Mouse (Mus musculus) frontal cortex, adult (tissue): Measurements from ENCODE around the gene Ttyh3.

Source experiments
- ATAC-seq: cut with Nextera tagmentation; 2 replicates; pipeline ENCODE4 v1.9.2; 2017; ENCODE audit warnings: mild to moderate bottlenecking, moderate library complexity, mixed read lengths; ENCODE audit not compliant: low TSS enrichment

Ttyh3 gene

GRCm38 (mm10) chr5:140609511-140610272 is 39.1 kb downstream of the Ttyh3 start:
- ATAC-seq, result no peak

DNA sequence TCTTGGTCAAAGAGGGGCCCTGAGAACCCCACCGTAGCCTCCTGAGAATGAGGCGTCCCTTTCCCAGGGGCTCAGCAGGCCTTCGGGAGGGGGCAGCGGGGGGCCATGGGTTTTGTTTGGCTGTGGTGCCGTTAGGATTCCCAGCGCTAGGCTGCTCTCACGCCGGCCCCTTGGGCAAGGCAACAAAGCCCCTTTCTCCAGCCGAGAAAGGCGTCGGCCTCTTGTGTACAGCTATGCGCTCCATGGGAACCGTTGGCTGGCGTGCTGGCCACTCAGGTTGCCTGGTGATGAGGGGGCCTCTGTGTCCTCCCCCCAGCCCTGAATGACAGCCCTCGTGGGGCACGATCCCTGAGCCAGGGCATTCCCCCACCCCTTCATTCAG is 40.2 kb downstream of the Ttyh3 start:
- ATAC-seq, result no peak

- ATAC-seq, result no peak
Observed at GRCm38 (mm10) chr5:140607836-140608633, 40.8 kb downstream of the Ttyh3 start.

GRCm38 (mm10) chr5:140607001-140607835 is 41.6 kb downstream of the Ttyh3 start, which contains the start of gene Lfng:
Gene Lfng (plus strand): TSS chr5:140607320.
- 0 out of 2 replicates have a peak, but pooled peaks have one; percentile 7 for ATAC-seq

DNA sequence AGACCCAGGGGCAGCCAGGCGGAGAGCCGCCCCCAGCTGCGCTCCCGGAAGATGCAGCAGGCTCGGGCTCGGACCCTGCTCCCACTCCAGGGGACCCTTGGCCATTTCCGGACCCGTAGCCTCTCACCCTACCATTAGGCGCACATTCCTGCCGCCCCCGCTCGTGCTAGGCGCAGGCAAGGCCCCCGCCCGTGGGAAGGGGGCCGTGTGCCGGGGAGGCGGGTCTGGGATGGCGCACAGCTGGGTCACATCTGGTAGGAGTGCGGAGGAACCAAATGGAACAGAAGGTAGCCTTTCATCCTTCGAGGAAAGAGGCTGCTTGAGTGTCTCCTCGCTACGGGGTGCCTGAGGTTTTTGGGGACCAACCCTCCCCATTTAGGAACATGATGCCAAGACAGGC is 42.4 kb downstream of the Ttyh3 start:
- ATAC-seq, result no peak

DNA sequence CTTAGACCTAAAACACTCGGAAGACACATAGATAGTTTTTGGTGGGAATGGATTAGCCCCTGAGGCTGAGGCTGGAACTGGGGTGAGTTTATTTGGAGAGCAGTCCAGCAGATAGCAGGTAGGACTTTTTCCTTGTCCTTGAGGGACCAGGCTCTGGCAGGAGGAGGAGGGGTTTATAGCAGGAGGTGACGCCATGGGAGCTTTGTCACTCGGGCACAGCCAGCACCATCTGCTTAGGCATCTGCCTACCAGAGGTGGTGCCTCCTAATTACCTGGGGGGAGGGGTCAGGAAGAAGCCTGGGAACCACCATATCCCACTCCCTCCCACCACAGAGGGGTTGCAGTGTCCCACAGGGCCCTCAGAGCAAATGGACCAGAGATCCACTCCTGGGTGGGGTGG is 43.6 kb downstream of the Ttyh3 start:
- ATAC-seq, result no peak

- ATAC-seq, result no peak
Observed at GRCm38 (mm10) chr5:140604386-140604785, 44.4 kb downstream of the Ttyh3 start.

DNA sequence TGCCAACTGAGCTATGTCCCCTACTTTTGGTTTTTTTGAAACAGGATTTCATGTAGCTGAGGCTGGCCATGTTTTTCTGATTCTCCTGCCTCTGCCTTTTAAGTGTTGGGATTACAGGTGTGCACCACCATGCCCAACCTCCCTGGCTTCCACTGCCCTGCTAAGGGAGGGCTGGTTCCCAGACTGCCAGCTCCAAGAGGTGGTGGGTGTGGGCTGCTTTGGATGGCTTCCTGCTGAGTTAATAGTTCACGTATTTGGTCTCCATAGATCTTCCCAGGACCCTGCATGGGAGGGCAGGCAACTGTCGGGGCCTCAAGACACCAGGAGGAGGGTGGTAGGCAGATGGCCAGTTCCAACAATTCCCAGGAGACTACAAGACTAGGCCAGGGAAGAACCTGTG is 46.3 kb downstream of the Ttyh3 start:
- no peak for ATAC-seq

GRCm38 (mm10) chr5:140601712-140602111 is 47.1 kb downstream of the Ttyh3 start:
- ATAC-seq, result no peak

GRCm38 (mm10) chr5:140599939-140600338 is 48.9 kb downstream of the Ttyh3 start:
- ATAC-seq, result no peak

DNA sequence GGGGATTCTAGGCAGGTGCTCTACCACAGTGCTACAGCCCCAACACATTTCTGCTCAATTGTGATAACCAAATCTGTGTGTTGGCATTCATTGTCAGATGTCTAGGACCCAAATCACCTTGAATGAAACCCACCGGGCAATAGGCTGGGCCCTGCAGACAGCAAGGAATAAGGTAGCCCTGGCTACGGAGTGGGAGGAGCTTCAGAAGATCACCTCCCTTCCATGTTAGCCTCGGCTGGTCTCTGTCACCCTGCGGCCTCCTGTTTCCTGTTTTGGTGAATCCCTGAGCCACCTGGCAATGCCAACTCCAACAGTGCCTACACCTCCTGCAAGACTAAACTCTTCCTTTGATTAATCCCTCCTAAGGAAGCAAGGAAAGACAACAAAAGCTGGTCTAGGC is 51.0 kb downstream of the Ttyh3 start:
- no peak for ATAC-seq

DNA sequence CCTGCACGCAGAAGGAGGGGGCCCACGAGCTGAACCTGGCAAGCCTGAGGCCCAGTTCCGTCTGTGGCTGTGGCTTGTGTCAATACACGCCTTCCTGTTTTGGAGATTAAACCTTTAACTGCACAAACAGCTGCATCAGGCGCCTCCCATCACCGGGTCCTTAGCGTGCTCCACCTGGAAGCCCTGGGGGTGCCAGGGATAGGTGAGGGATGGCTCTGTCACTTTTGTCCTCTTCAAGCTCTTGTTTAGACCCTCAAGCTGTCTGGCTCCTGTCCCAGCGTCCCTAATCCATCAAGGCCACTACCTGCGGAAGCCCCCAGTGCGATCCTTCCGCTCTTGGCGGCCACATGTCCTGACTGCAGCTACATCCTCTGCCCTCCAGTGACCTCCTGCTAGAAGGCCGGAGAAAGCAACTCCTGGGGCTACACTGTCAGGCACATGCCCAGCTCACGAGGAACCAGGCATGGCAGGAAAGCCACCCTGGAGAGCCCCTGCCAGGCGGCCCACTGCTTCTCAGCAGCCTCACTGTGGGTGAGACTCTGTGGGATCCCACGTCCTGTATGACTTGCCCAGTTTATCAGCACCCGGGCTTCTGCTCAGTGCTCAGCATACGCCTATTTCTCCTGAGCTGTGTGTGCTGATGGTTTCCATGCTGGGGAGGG is 51.8 kb downstream of the Ttyh3 start:
- peak; percentile 27; the same call in 1 of the 2 replicates for ATAC-seq

DNA sequence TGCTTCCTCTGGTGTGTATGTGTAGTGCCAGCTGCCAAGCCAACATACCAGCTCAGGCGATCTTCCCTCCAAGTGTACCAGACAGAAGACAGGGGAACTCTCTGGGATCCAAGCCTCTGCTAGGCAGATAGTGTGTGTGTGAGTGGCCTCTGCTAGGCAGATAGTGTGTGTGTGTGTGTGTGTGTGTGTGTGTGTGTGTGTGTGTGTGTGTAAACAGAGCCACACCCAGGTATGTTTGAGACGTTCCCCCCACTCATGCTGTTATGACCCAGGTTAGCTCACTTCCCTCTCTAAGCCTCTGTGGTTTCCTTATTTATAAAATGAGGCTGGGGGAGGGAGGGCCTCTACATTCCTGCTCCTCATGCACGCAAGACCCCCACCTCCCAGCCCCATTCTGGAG is 52.4 kb downstream of the Ttyh3 start:
- ATAC-seq, result no peak

DNA sequence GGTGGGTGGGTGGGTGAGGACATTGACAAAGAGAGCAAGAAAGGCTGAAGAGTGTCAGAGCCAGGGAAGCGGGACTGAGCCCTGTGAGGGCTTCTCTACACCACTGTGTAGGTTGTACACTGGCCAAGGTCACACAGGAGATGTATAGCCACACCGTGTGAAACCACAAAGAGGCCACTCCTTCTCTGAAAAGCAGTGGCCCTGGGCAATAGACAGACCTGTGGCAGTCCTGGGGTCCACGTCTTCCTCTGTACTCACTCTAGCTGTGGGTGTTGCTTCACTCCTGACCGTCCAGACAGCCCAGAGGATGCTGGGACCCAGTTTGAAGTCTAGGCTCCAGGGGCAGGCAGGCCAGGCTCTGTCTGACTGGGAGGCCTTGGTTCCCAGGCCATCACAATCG is 54.0 kb downstream of the Ttyh3 start:
- ATAC-seq, result no peak

DNA sequence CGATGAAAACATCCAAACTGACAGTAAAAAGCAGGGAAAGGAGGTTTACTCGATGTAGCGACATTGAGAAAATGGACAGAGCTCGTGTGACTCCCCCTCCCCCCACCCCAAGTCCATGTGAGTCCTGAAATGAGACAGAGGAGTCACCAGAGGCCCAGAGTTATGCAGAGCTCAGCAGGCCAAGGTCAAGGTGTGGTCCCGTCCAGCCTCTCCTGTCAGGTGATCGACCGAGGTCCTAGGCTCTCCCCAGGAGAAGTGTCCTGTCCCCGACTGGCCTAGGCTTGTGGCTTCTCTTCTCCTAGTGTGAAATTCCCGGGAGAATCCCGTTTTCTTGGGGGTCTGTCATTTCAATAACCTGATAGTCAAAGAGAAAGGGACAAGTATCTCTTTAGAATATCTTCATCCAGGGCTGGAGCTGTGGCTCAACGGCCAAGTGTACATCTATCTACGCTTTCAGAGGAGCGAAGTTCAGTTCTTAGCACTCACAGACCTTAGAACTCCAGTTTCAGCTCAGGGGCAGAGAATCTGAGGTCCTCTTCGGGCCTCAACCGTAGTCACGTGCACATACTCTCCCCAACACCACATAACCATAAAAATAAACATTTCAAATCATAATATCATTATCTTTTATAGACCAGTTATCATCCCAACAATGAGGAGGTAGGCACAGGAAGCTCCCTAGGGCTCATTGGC is 59.6 kb downstream of the Ttyh3 start:
- no peak for ATAC-seq

DNA sequence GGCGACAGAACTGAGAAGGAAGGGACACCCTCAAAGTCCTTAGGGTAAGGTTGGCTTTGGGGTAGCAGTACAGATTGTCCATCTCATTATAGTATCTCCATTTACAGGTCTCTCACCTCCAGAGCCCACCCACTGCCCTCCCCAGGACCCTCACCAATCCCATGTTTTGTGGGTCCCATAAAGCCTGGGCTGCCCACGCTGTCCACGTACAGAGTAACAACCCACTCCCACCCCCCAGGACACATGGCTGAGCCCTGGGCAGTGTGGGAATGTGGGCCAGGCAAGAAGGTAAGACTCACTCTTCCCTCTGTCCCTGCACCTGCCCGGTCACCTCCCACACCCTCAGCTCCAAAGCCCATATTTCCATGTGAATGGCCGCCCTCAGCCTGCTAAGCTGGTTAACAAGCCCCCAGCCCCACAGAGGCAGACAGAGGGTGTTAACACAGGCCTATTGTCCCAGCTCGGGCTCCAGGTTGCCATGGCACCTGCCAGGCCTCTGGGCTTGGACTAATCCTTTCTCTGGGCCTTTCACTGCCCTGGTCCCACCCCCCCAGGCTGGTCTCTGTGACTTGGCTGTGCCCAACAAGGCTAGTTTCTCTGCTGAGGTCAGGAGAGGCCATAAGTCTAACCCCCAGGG is 65.0 kb downstream of the Ttyh3 start:
- no peak for ATAC-seq

GRCm38 (mm10) chr5:140582995-140583731 is 65.7 kb downstream of the Ttyh3 start:
- ATAC-seq, result no peak

DNA sequence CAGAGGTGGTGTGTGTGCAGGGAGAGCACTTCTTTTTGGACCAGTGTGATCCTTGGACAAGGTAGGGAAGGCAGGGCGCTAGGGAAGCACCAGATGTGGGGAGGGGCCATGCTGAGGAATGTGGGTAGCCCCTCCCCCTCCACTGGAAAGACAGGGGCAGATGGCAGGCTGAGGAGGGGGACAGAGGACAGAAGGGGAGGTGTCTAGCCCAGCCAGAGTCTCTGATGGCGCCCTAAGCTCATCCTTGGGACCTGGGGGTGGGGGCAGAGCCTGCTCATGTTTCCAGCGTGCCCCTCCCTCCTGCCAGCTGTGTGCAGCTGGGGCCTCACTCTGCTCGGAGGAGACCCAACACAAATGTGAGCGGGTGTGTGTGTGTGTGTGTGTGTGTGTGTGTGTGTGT is 67.3 kb downstream of the Ttyh3 start:
- no peak for ATAC-seq

GRCm38 (mm10) chr5:140579771-140580170 is 69.1 kb downstream of the Ttyh3 start:
- ATAC-seq, result no peak

- no peak for ATAC-seq
Observed at GRCm38 (mm10) chr5:140579221-140579620, 69.6 kb downstream of the Ttyh3 start.
